In the genomic region with DNA sequence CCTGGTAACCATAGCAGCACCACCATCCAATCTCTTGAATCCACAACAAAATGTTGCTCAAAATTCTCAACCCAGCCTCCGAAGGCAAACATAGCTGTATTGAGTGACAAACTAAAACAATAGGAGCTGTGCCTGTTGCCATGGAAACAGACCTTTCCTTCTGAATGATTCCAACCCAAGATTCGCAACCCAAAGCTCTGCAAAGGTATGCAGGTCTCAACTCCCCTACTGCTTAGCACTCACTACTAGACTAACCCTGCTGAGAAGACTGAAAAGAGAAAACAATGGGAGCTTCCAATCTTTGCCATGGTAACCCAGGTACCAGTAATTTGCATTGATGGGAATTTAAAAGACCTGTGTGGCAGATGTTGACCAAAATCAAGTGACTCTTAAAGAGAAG, we compare ENCODE assay signal across 16 mouse cellular contexts.
DNase-seq lines count a peak whose midpoint lies in the region; ATAC-seq lines count a peak whose summit lies in the region.
"Had no signal": no experiment of that assay in that cellular context is flagged by ENCODE, and none has a peak within 500 bp of the region (broad histone marks: within the 10 kb centered on the region; RNA-seq: fewer than 3 reads in every experiment).

No protein-coding gene starts in this region.

- no peak for DNase-seq in neural tube, embryonic 10.5 days (ENCODE audit: extremely low spot score, low spot score)
- DNase-seq in midbrain, embryonic 10.5 days (ENCODE audit: low spot score): peak; percentile 31
- DNase-seq in telencephalon, adult 2 months (ENCODE audit: low read depth, low spot score): peak; percentile 5
- DNase-seq in gastrocnemius, postnatal 10 days: no peak
- DNase-seq in layer of hippocampus, postnatal 10 days (ENCODE audit: low spot score in 2 of 2): no peak
- DNase-seq: adrenal gland, postnatal 25 days; cerebellum, adult 9-10 months; heart, adult 2 months; heart, postnatal 10 days; kidney, postnatal 14 days; liver, embryonic 13.5 days had no signal

- ATAC-seq in neural tube, embryonic 12.5 days (ENCODE audit: low FRiP score, low read depth): 0 out of 2 replicates have a peak, but pooled peaks have one; percentile 37
- peak; percentile 58; the same call in 1 of the 2 replicates for ATAC-seq in forebrain, embryonic 13.5 days
- no peak for ATAC-seq in cerebellum, adult (ENCODE audit: insufficient number of reproducible peaks, low FRiP score, low TSS enrichment)
- ATAC-seq: intestine, embryonic 15.5 days had no signal

- no peak overlapping the region for H3K27ac ChIP-seq in neural tube, embryonic 12.5 days
- H3K27ac ChIP-seq in forebrain, embryonic 13.5 days: no peak overlapping the region
- no peak overlapping the region for H3K27ac ChIP-seq in midbrain, embryonic 10.5 days (replicated peaks)
- H3K27ac ChIP-seq: embryonic facial prominence, embryonic 13.5 days; heart, adult 2 months; intestine, embryonic 15.5 days; liver, embryonic 13.5 days had no signal

- no peak overlapping the region for H3K4me2 ChIP-seq in neural tube, embryonic 12.5 days (replicated peaks)
- H3K4me2 ChIP-seq in forebrain, embryonic 13.5 days: no peak overlapping the region
- H3K4me2 ChIP-seq: embryonic facial prominence, embryonic 13.5 days; intestine, embryonic 15.5 days; liver, embryonic 13.5 days had no signal

- 11% methylated on average over 2 of the region's 2 CpGs for WGBS in neural tube, embryonic 12.5 days
- WGBS in forebrain, embryonic 13.5 days: 4% methylated on average over 2 of the region's 2 CpGs
- 10% methylated on average over 2 of the region's 2 CpGs for WGBS in midbrain, embryonic 10.5 days

- no peaks in the 10 kb centered on the region for H3K27me3 ChIP-seq in neural tube, embryonic 12.5 days (replicated peaks)
- no peaks in the 10 kb centered on the region for H3K27me3 ChIP-seq in forebrain, embryonic 13.5 days
- no peaks in the 10 kb centered on the region for H3K27me3 ChIP-seq in midbrain, embryonic 10.5 days (ENCODE audit: low read depth, poor library complexity, severe bottlenecking)
- H3K27me3 ChIP-seq: embryonic facial prominence, embryonic 13.5 days; intestine, embryonic 15.5 days; liver, embryonic 13.5 days had no signal

- H3K9me3 ChIP-seq in neural tube, embryonic 12.5 days: no peaks in the 10 kb centered on the region
- no peaks in the 10 kb centered on the region for H3K9me3 ChIP-seq in forebrain, embryonic 13.5 days (replicated peaks)
- H3K9me3 ChIP-seq in midbrain, embryonic 10.5 days (replicated peaks): peaks cover 8% of the 10 kb centered on the region; the same call in 1 of the 2 replicates
- H3K9me3 ChIP-seq: embryonic facial prominence, embryonic 13.5 days; intestine, embryonic 15.5 days had no signal

- H3K4me3 ChIP-seq in neural tube, embryonic 12.5 days: no peak overlapping the region
- no peak overlapping the region for H3K4me3 ChIP-seq in forebrain, embryonic 13.5 days
- no peak overlapping the region for H3K4me3 ChIP-seq in midbrain, embryonic 10.5 days
- H3K4me3 ChIP-seq: embryonic facial prominence, embryonic 13.5 days; heart, adult 2 months; intestine, embryonic 15.5 days; liver, embryonic 13.5 days had no signal

- H3K9ac ChIP-seq in neural tube, embryonic 12.5 days: no peak overlapping the region
- H3K9ac ChIP-seq in forebrain, embryonic 13.5 days: no peak overlapping the region
- H3K9ac ChIP-seq: embryonic facial prominence, embryonic 13.5 days; intestine, embryonic 15.5 days; liver, embryonic 13.5 days had no signal

- no peaks in the 10 kb centered on the region for H3K4me1 ChIP-seq in neural tube, embryonic 12.5 days
- H3K4me1 ChIP-seq in forebrain, embryonic 13.5 days: 0 out of 2 replicates have a peak, but pooled peaks cover 4% of the 10 kb centered on the region
- peaks cover 9% of the 10 kb centered on the region for H3K4me1 ChIP-seq in midbrain, embryonic 10.5 days
- H3K4me1 ChIP-seq: embryonic facial prominence, embryonic 13.5 days; intestine, embryonic 15.5 days; liver, embryonic 13.5 days had no signal

- H3K36me3 ChIP-seq in neural tube, embryonic 12.5 days: no peaks in the 10 kb centered on the region
- no peaks in the 10 kb centered on the region for H3K36me3 ChIP-seq in forebrain, embryonic 13.5 days (ENCODE audit: poor library complexity, severe bottlenecking)
- H3K36me3 ChIP-seq in midbrain, embryonic 10.5 days: no peaks in the 10 kb centered on the region
- H3K36me3 ChIP-seq: embryonic facial prominence, embryonic 13.5 days; intestine, embryonic 15.5 days; liver, embryonic 13.5 days had no signal

Comparison
In these comparisons a context has a peak if more than half of its experiments do, and no peak if none do; other contexts are left out.
1. DNase-seq: peak in midbrain, embryonic 10.5 days (single experiment) and telencephalon, adult 2 months (single experiment); none in neural tube, embryonic 10.5 days (single experiment), gastrocnemius, postnatal 10 days (single experiment) and layer of hippocampus, postnatal 10 days (0 of 2).